Mouse (Mus musculus) cortical plate, adult 2 months (tissue): Measurements from ENCODE around the gene Sh3bgr. TPM values are rescaled to one million over a fixed set of nuclear protein-coding genes. Genes with fewer than 3 reads are reported as not detected.

Source experiments
- H3K27ac ChIP-seq: fragments of 200-500 bp; 2 replicates; pipeline ENCODE4 v1.5.1; 2012; ENCODE audit warnings: low read length, control low read depth, inconsistent platforms; ENCODE audit not compliant: insufficient read depth
- H3K4me1 ChIP-seq: fragments of 200-500 bp; 2 replicates; pipeline ENCODE4 v1.6.1; 2011; ENCODE audit warnings: low read length; ENCODE audit not compliant: control insufficient read depth, insufficient read depth
- H3K4me3 ChIP-seq: fragments of 200-500 bp; 2 replicates; pipeline ENCODE4 v1.5.1; 2011; ENCODE audit warnings: mild to moderate bottlenecking, low read length, control low read depth; ENCODE audit not compliant: insufficient read depth
- CTCF ChIP-seq: fragments of 200-500 bp; IDR thresholded peaks from 2 replicates; pipeline ENCODE4 v1.5.1; 2011; ENCODE audit warnings: mild to moderate bottlenecking, control low read depth, low read length; ENCODE audit not compliant: insufficient read depth; ENCODE audit errors: extremely low read depth
- POLR2A ChIP-seq: fragments of 200-500 bp; IDR thresholded peaks from 2 replicates; pipeline ENCODE4 v1.6.1; 2011; ENCODE audit warnings: mild to moderate bottlenecking, low read length, control low read depth; ENCODE audit not compliant: insufficient read depth; ENCODE audit errors: extremely low read depth
- polyA plus RNA-seq: library from polyadenylated mRNA; depleted of rRNA; stranded (reverse); fragments of >200 nt; gene quantifications from 2 replicates; pipeline ENCODE4 v1.2.3, GENCODE M21; 2012

Gene Sh3bgr
- polyA plus RNA-seq, 1 experiment, result 2.5 TPM

DNA sequence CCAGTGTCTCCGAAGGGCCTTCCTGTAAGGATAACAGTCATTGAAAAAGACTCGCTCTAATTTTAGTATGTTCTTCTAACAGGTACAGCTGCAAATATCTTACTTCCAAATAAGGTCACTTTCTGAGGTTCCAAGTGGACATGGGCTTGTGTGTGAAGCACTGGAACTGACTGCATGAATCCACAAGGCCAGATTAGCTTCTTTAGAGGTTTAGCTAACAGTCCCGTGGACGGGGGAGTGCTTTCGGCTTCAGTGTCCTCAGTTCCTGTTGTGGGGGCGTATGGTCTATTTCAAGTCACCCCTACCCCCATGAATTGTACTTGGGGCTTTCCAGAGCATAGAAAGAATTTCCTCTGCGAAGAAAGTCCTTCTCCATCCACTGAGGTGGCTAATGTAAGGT lies 10.6 kb downstream of the Sh3bgr start:
- H3K27ac ChIP-seq, result no peak overlapping the region
- peaks cover 3% of the 10 kb centered on the region for H3K4me1 ChIP-seq
- TF ChIP-seq CTCF (no peak), POLR2A (no peak)
- no peak overlapping the region for H3K4me3 ChIP-seq

DNA sequence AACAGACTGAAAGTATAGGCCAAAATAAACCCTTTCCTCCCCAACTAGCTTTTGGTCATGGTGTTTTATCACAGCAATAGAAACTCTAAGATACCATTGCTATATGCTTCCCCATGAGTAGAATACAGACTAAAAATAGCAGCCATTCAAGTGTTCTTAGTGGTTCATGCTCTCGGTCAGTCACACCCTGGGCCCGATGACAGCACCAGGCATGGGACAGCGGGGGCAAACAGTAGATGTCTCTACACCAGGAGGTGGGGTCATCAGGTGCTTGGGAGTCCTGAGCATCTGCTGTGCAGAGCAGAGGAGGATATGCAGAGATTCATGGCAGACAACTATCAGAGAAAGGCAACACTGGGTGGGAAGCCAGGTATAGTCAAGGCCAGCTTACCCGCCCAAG lies 12.8 kb downstream of the Sh3bgr start:
- Histone ChIP-seq H3K4me3 (no peak overlapping the region), H3K27ac (no peak overlapping the region), H3K4me1 (peaks cover 3% of the 10 kb centered on the region)
- no peak for TF ChIP-seq CTCF
- no peak for TF ChIP-seq POLR2A

DNA sequence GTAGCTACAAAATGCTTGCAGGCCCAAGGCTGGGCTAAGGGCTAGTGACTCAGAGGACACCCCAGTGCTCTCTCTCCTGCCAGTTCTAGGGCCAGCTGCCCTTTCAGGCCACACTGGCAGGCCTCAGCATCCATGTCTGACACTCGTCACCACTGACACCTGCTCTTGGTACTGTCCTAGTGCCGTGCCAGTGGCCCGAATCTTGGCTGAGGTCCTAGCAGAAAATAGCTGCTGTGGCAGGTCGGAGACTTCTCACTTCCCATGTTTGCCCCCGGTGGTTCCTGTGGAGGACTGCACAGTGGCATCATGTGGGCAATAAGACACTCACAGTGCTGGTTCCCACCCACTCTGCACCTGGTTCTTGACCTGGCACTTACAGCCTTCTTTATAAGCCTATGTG lies 21.2 kb downstream of the Sh3bgr start:
- no peak overlapping the region for H3K27ac ChIP-seq
- H3K4me1 ChIP-seq, result no peaks in the 10 kb centered on the region
- no peak overlapping the region for H3K4me3 ChIP-seq
- no peak for TF ChIP-seq CTCF
- no peak for TF ChIP-seq POLR2A

DNA sequence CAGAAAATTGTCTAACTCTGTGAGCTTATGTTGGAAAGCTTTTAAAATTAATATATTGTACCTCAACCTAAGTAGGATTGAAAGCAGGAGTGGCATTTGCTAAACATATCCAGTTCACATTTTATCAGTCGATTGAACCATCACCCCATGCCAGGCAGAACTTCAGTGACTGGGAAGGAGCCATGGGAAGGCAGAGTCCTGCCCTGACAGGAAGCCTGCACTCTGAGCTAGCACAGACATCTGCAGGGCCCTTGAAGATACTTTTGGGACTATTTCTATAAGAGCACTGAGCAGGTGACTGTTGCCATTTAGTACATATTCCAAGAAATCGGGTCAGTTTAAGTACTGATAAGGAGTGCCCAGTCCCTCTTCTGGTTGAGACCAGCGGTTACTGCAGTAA lies 21.7 kb downstream of the Sh3bgr start:
- no peak for TF ChIP-seq POLR2A
- TF ChIP-seq CTCF, result no peak
- Histone ChIP-seq H3K27ac (no peak overlapping the region), H3K4me1 (no peaks in the 10 kb centered on the region), H3K4me3 (no peak overlapping the region)

DNA sequence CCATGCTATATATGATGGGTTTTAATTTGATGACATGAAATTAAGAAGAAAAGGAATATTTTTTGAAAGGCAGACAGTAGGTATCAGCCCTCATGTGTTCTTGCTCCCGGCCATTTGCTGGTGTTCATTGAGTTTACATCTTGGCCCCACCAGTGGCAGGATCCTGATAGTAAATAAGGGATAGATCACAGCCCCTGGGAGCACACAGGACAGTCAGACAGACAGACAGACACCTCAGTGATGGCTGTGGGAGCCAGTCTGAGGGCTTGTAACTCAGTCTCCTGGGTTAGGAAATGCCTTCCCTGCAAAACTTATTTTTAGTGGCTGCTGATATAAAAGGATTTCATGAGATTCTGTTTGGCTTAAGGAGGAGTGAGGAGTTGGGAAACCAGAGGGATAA lies 22.2 kb downstream of the Sh3bgr start:
- Histone ChIP-seq H3K4me1 (no peaks in the 10 kb centered on the region), H3K27ac (no peak overlapping the region), H3K4me3 (no peak overlapping the region)
- TF ChIP-seq POLR2A (no peak), CTCF (no peak)

DNA sequence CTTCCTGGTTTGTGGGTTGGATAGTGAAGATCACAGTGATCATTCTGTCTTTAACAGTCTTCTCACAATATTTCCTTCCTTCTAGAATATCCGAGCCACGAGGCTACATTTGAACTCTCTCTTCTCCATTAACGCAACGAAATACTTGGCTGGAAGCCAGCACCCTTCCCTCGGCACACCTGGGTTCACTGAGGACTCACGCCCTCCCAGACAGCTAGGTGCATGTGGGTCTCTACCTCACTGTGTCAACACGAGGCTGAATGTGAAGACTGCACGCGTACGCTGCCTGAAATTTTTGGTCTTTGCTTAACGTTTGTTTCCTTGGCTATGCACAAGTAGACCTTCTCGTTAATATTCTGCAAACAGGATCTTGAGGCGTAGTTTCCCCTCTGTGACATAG lies 28.2 kb downstream of the Sh3bgr start:
- Histone ChIP-seq H3K4me1 (no peaks in the 10 kb centered on the region), H3K27ac (no peak overlapping the region), H3K4me3 (no peak overlapping the region)
- TF ChIP-seq POLR2A, result no peak
- no peak for TF ChIP-seq CTCF

DNA sequence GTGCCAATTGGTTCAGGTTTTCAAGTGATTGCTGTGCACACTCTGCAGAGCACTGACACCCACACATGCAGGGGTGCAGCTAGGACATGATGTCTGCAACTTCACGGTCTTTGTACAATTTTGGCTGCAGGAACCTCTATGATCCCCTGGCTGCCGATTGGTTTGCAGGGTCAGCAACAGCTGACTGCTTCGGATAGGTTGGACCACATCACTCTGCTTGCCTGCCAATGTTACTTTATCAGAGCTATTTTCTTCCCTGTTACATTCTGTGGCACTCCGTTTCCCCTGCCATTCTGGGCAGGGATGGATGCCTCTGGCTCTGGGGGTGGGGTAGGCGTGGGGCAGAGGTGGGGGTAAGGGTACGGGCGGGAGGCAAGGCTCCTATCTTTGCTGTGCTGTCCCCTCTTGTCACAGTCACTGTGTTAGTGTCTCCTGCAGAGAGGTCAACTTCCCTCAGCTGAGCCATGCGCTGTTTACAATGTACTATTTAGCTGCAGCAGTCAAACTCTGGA lies 28.9 kb downstream of the Sh3bgr start:
- H3K4me1 ChIP-seq, result no peaks in the 10 kb centered on the region
- no peak overlapping the region for H3K27ac ChIP-seq
- no peak overlapping the region for H3K4me3 ChIP-seq
- TF ChIP-seq POLR2A (no peak), CTCF (no peak)

DNA sequence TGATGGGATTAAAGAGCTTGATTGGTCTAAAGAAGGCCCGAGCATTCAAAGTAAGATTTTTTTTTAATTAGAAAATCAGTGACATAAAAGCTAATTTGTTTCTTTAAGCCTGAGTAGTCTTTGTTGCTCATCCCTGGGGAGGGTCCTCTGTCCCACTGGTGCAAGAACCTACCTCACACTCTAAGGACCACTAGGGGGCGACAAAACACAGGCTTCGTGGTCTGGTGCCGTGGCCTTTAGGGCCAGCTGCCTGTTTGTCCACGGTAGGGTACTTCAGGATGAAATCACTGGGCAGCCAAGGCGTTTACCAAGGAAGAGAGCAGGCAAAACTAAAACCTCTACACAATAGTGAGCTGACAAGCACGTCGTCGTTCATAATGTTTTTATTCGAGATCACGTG lies 30.2 kb downstream of the Sh3bgr start:
- no peak overlapping the region for H3K4me3 ChIP-seq
- TF ChIP-seq POLR2A (no peak), CTCF (peak; percentile 77)
- H3K4me1 ChIP-seq, result no peaks in the 10 kb centered on the region
- H3K27ac ChIP-seq, result no peak overlapping the region

DNA sequence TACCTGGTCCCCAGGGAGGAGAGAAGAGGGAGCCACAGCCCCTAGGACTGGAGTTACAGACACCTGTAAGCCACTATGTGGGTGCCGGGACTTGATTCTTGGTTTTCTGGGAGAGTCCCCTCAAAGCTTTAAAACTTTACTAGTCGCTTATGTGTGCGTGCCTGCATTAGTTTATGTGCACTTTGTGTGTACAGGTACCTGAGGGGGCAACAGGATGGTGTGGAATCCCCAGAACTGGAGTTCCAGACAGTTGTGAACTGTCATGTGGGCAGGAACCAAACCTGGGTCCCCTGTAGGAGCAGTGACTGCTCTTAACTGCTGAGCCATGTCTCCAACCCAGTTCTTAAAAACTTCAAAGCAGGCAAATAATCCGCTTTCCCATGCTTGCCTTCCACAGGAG lies 31.0 kb downstream of the Sh3bgr start:
- Histone ChIP-seq H3K4me1 (no peaks in the 10 kb centered on the region), H3K27ac (no peak overlapping the region), H3K4me3 (no peak overlapping the region)
- TF ChIP-seq POLR2A (no peak), CTCF (no peak)

DNA sequence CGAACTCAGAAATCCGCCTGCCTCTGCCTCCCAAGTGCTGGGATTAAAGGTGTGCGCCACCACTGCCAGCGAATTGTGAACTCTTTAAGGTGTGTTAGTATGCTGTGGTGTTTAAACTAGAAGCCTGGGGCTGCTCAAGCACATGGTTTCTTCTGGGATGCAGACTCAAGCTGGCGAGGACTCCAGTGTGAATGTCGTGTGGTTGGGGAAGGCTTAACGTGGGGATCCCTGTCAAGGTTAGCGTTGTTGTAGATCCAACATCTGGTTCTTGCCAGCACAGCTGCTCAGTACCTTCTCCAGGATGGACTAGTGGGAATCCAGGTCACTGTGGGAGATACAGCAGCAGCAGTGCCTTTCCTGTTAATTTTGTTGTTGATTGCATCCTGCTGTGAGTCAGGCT lies 31.7 kb downstream of the Sh3bgr start:
- Histone ChIP-seq H3K4me1 (no peaks in the 10 kb centered on the region), H3K4me3 (no peak overlapping the region), H3K27ac (no peak overlapping the region)
- no peak for TF ChIP-seq POLR2A

DNA sequence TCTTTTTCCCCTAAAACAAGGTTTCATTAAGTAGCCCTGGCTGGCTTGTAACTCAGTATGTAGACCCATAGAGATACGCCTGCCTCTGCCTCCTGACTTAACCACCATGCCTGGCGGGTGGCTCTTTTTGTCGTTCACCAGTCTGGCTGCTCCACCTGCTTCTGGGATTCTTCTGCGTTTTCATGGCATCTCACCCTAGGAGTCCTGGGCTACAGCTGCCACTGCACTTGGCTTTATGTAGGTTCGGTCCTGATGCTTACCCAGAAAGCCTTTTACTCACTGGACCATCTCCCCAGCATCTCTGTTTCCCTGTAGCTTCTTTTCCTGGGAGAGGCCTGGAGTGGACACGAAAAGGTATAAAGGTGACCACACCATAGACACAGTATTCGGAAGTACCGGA lies 33.7 kb downstream of the Sh3bgr start:
- TF ChIP-seq POLR2A, result no peak
- no peak for TF ChIP-seq CTCF
- H3K4me3 ChIP-seq, result no peak overlapping the region
- no peak overlapping the region for H3K27ac ChIP-seq
- H3K4me1 ChIP-seq, result no peaks in the 10 kb centered on the region
